Mouse (Mus musculus) frontal cortex, postnatal 14 days (tissue): Measurements from ENCODE around the gene Runx1.

ENCODE experiments used
- DNase-seq, 2 experiments: peaks; one replicate each; pipeline ENCODE4 v3.0.0; 2022; ENCODE audit warnings: low spot score in 2 of 2

Runx1 gene

GRCm38 (mm10) chr16:92566146-92566545 is 259.8 kb downstream of the Runx1 start:
- no peak for DNase-seq

GRCm38 (mm10) chr16:92565708-92566107 is 260.2 kb downstream of the Runx1 start:
- peak; percentile 65 to 87 for DNase-seq

GRCm38 (mm10) chr16:92565291-92565690 is 260.7 kb downstream of the Runx1 start:
- DNase-seq = no peak

- no peak for DNase-seq
Measured at GRCm38 (mm10) chr16:92555051-92555450, 270.9 kb downstream of the Runx1 start.

GRCm38 (mm10) chr16:92552858-92553257 is 273.1 kb downstream of the Runx1 start:
- DNase-seq = no peak

GRCm38 (mm10) chr16:92552106-92552382 is 273.9 kb downstream of the Runx1 start:
- no peak for DNase-seq
